Mouse (Mus musculus): Measurements from ENCODE around the gene Scd1. TPM values are rescaled to one million over a fixed set of nuclear protein-coding genes. Genes with fewer than 3 reads are reported as not detected.
"Not testable (repeated sequence)": the region's sequence is repeated elsewhere in the genome, so short reads cannot be mapped to it uniquely, and the experiment has no call there.

Gene Scd1
- total RNA-seq, 2 experiments from 2014 or later: 126 to 130 TPM

- intact Hi-C loops (cut with DNase I): no loop called here
- DNase-seq (ENCODE audit: extremely low spot score in 1 of 2, low spot score in 2 of 2): no peak
Observed at GRCm38 (mm10) chr19:44377629-44378375, 29.9 kb downstream of the Scd1 start.

GRCm38 (mm10) chr19:44376511-44376951, 31.1 kb downstream of the Scd1 start:
- intact Hi-C loops (cut with DNase I): no loop called here
- DNase-seq (ENCODE audit: extremely low spot score in 1 of 2, low spot score in 2 of 2): no peak

GRCm38 (mm10) chr19:44372969-44373368, 34.7 kb downstream of the Scd1 start:
- intact Hi-C loops (cut with DNase I): loop anchor here (5.0 kb wide), 1 partner anchor 44 kb away; no protein-coding TSS in a partner anchor
- DNase-seq (ENCODE audit: extremely low spot score in 1 of 2, low spot score in 2 of 2): peak; percentile 52 to 75

- intact Hi-C loops (cut with DNase I): loop anchor here (5.0 kb wide), 1 partner anchor 47 kb away; no protein-coding TSS in a partner anchor
Observed at GRCm38 (mm10) chr19:44370231-44370630, 37.4 kb downstream of the Scd1 start.

GRCm38 (mm10) chr19:44369371-44369770, 38.3 kb downstream of the Scd1 start:
- DNase-seq (ENCODE audit: extremely low spot score in 1 of 2, low spot score in 2 of 2): no peak
- intact Hi-C loops (cut with DNase I): no loop called here

More at GRCm38 (mm10) chr19:44370231-44370630, 37.4 kb downstream of the Scd1 start:
- DNase-seq (ENCODE audit: extremely low spot score in 1 of 2, low spot score in 2 of 2): no peak

- intact Hi-C loops (cut with DNase I); DNase-seq (ENCODE audit: extremely low spot score in 1 of 2, low spot score in 2 of 2): not testable (repeated sequence)
Observed at GRCm38 (mm10) chr19:44367076-44367475, 40.6 kb downstream of the Scd1 start.

GRCm38 (mm10) chr19:44365733-44366132, 41.9 kb downstream of the Scd1 start:
- intact Hi-C loops (cut with DNase I): no loop called here
- no peak for DNase-seq (ENCODE audit: extremely low spot score in 1 of 2, low spot score in 2 of 2)

GRCm38 (mm10) chr19:44364029-44364428, 43.6 kb downstream of the Scd1 start:
- DNase-seq (ENCODE audit: extremely low spot score in 1 of 2, low spot score in 2 of 2): no peak
- intact Hi-C loops (cut with DNase I): loop anchor here (5.0 kb wide), 1 partner anchor 62 kb away; no protein-coding TSS in a partner anchor

- peak; percentile 58 to 80 for DNase-seq (ENCODE audit: extremely low spot score in 1 of 2, low spot score in 2 of 2)
- intact Hi-C loops (cut with DNase I): loop anchor here (5.0 kb wide), 1 partner anchor 61 kb away; no protein-coding TSS in a partner anchor
Observed at GRCm38 (mm10) chr19:44363529-44363928, 44.1 kb downstream of the Scd1 start.

GRCm38 (mm10) chr19:44358700-44359099, 49.0 kb downstream of the Scd1 start:
- no peak for DNase-seq (ENCODE audit: extremely low spot score in 1 of 2, low spot score in 2 of 2)
- intact Hi-C loops (cut with DNase I): no loop called here

GRCm38 (mm10) chr19:44351756-44352155, 55.9 kb downstream of the Scd1 start:
- DNase-seq (ENCODE audit: extremely low spot score in 1 of 2, low spot score in 2 of 2): no peak
- intact Hi-C loops (cut with DNase I): no loop called here

- intact Hi-C loops (cut with DNase I): no loop called here
- DNase-seq (ENCODE audit: extremely low spot score in 1 of 2, low spot score in 2 of 2): no peak
Observed at GRCm38 (mm10) chr19:44349689-44350088, 58.0 kb downstream of the Scd1 start.

Other genes with a start within 250 kb of the Scd1 start
- not detected for gene Pkd2l1, start 215.4 kb downstream of the Scd1 start, total RNA-seq (2021)
- 1 to 10 TPM; 1.3 to 1.5 TPM for gene Scd3, start 204.6 kb downstream of the Scd1 start, total RNA-seq (2021)
- gene Scd2, start 114.2 kb downstream of the Scd1 start, total RNA-seq (2021): 100 to 1,000 TPM; 603 to 619 TPM
- 1 to 10 TPM; 1.5 to 2.4 TPM for gene Scd4, start 74.8 kb downstream of the Scd1 start, total RNA-seq (2021)
- not detected for gene Wnt8b, start 85.6 kb upstream of the Scd1 start, total RNA-seq (2021)
- gene Sec31b, start 138.0 kb upstream of the Scd1 start, total RNA-seq (2021): under 1 TPM; 0.28 to 0.30 TPM
- gene Gm20538, start 145.0 kb upstream of the Scd1 start, total RNA-seq (2021): not detected
- gene Ndufb8, start 147.6 kb upstream of the Scd1 start, total RNA-seq (2021): 100 to 1,000 TPM; 390 to 404 TPM
- gene Hif1an, start 155.0 kb upstream of the Scd1 start, total RNA-seq (2021): 10 to 100 TPM; 32.5 to 33.7 TPM

Measured in left cerebral cortex, postnatal 10 days (tissue).